Mouse (Mus musculus) heart, adult 18-20 months (tissue): ENCODE results near the gene Olfr1018. TPM values are rescaled to one million over a fixed set of nuclear protein-coding genes. Genes with fewer than 3 reads are reported as not detected.

ENCODE experiments used
- DNase-seq, 2 experiments: peaks; one replicate each; pipeline ENCODE4 v3.0.0; 2021 to 2022; ENCODE audit warnings: mixed read lengths in 1 of 2
- long read RNA-seq, 2 experiments: library from polyadenylated mRNA; stranded (forward); transcript quantifications; one replicate each; pipeline ENCODE4 v2.0.0; 2021
- total RNA-seq, 2 experiments: library from RNA; stranded (reverse); gene quantifications; 2 replicates each; pipeline ENCODE4 v1.2.3; 2021

Gene Olfr1018
- total RNA-seq, result not detected
- long read RNA-seq, experiment 1, result 0 reads
- long read RNA-seq, experiment 2, result 0 reads

DNA sequence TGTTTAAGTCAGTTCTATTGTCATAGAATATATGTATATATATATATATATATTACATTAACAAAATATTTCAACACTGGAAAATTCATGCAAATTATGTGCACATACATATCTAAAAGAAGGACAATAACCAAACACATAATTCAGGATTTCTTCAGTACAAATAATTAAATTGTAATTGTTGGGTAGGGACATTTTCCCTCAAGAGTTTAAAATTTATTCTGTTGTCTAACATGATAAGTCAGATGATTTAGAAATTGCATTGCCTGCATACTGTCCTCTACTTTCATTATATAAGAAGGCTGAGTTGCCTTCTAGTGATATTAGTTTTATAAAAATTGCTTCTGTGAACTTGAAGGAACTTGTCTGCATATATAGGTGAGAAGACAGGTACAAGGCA is at the start of gene Olfr1018:
Olfr1018 (plus strand) TSS at position 301 of the 400 bp plus-strand sequence.
- DNase-seq, result no peak

DNA sequence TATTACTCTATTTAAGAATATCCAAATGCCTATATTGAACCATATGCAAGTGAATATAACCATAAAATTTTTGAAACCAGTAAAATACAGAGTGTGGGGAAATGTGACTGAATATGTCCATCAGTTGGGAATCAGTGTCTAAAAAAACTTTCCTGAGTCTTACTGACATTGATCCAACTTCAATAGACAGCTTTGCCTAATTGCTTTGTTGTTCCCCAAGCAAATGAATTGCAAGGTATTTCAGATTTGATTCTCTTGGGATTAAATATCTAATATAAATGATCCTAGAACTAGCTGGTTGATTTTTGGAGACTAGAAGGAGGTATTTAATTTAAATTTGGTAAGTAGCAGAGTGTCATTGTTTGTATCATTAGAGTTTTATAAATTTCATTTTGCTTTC is 45.9 kb upstream of the Olfr1018 start, which contains the start of gene Olfr1014:
Olfr1014 (plus strand) TSS at position 301 of the 400 bp plus-strand sequence.
- no peak for DNase-seq

DNA sequence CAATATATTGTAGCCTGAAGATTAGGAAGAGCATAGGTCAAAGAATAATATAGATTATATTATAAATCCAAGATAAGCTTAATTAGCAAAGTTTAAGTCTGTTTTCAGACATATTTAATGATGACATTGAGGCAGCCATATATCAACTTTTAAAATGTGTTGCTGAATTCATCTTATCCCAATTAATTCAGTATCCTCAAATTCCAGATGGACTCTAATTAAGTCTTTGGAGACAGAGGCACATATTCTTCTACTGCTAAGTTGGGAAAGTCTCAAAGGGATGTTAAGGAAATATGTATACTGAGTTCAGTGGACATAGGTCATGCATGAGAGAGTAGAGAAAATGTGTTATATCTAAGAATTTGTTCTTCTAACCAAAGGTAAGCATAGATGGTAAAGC is 36.6 kb upstream of the Olfr1018 start, which contains the start of gene Olfr1015:
Olfr1015 (plus strand) TSS at position 301 of the 400 bp plus-strand sequence.
- DNase-seq, result no peak

DNA sequence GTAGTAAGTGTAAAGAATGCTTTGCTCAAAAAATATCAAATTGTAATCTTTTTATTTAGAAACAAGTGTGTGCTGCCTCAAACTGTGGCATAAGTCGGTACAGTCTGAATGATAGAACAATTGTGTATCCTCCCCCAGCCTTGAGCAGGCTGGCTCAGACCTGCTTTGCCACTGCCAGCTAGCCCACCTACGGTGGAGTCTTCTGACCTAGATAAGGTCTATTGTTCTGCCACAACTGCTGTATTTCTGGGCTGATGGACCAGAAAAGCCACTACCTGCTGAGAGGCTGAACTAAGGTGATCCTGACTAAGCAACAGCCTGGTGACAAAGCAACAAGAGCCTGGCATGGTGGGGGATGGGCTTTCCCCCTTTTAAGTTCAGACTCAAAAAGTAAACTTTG is 25.9 kb upstream of the Olfr1018 start:
- DNase-seq, result no peak

DNA sequence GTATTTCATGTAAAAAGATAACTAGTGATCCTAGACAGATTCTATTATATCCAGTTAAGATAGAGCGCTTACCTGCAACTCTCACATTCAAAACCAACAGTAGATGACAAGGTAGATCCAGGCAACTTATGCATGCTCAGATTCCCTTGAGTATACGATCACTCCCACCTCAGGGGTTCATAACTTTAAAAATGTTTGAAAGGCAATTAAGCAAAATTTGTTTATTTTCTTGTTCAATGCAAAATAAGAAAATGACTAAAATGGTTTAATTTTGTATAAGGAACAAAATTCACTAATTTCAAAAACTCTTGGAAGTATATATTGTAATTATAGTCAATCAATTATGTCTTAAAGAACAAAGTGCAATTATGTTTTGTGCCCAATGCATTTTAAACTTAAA is 15.8 kb upstream of the Olfr1018 start, which contains the start of gene Olfr1016:
Olfr1016 (minus strand) TSS at position 101 of the 400 bp plus-strand sequence.
- no peak for DNase-seq

DNA sequence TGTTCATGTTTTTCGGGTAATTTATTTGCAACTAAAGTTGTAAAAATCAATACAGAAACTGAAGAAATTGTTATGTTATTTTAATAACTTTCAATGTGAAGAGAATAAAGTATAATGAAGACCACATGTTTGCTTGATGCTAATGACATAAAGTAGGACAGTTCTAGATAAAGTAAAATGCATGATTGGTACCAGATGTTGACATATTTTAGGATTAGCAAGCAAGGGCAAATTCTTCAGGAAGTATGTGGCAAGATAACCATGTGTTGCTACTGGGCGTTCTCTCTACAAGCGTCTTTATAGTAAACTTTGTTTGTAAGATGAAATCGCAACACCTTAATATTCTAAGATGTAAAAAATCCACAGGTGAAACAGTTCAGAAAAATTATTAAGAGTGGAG is 13.8 kb upstream of the Olfr1018 start:
- no peak for DNase-seq

DNA sequence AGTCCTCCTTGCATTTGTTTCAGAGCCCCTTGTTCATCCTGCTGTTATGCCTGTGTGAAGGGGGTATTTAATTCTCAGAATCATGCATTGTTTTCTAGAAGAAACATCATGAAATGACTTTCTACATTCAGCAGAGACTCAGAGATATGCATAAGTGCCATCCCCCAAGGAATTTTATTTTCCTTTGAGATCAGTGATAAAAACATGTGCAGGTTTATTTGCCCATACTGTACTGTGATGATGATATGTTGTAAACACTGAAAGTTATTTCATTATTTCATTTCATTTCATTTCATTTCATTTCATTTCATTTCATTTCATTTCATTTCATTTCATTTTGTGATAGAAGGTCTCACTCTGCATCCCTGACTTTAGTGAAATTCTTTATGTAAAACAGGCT is 27.1 kb downstream of the Olfr1018 start, which contains the start of gene Olfr1019:
Olfr1019 (minus strand) TSS at position 101 of the 400 bp plus-strand sequence.
- DNase-seq, result no peak

DNA sequence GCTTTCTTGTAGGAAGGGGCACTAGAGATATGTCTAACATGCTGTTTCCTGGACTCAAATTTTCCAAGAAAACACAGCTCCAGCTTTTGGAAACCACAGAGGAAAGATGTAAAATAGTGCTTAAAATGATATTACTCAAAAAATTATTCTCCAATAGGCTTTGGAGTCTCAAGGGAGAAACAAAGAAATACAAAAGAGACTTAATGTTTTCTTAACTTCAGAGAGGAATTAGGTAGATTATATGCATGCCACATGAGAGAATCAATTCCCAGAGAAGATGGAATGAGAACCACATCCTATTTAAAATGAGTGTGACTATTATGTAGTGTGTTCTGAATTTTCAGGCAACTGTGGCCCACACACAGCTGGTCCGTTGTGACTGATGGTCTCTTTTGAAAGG is 28.5 kb downstream of the Olfr1018 start, which contains the start of gene Olfr1020:
Olfr1020 (plus strand) TSS at position 301 of the 400 bp plus-strand sequence.
- no peak for DNase-seq

DNA sequence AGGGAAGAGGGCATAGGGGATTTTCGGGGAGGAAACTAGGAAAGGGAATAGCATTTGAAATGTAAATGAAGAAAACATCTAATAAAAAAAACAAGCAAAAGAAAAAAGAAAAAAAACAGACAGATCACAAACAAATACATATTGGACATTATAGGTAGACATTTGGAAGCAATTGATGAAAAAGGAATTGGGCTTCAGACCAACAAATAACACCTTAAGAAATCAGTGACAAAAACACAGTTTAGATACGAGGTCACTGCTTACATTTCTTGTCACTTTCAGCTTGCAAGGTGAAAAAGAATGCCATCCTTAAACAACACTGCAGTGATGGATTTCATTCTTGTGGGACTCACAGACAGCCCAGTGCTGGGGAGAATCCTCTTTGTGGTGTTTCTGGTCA is 50.0 kb downstream of the Olfr1018 start, which contains the start of gene Olfr1022:
Olfr1022 (plus strand) TSS at position 301 of the 400 bp plus-strand sequence.
- DNase-seq, result no peak

Other genes starting within 250 kb of the Olfr1018 start
- gene Olfr996, start 239.3 kb upstream of the Olfr1018 start, total RNA-seq, result not detected
- not detected for gene Olfr998, start 229.5 kb upstream of the Olfr1018 start, total RNA-seq
- not detected for gene Olfr1000, start 206.6 kb upstream of the Olfr1018 start, total RNA-seq
- gene Olfr1002, start 167.8 kb upstream of the Olfr1018 start, total RNA-seq, result not detected
- gene Olfr154, start 154.0 kb upstream of the Olfr1018 start, total RNA-seq, result not detected
- not detected for gene Olfr1006, start 139.7 kb upstream of the Olfr1018 start, total RNA-seq
- not detected for gene Olfr1008, start 129.0 kb upstream of the Olfr1018 start, total RNA-seq
- gene Olfr1009, start 103.1 kb upstream of the Olfr1018 start, total RNA-seq, result not detected
- not detected for gene Olfr1012, start 55.7 kb upstream of the Olfr1018 start, total RNA-seq
- gene Olfr1013, start 51.4 kb upstream of the Olfr1018 start, total RNA-seq, result not detected
- gene Olfr1014, start 45.8 kb upstream of the Olfr1018 start, total RNA-seq, result not detected
- gene Olfr1015, start 36.5 kb upstream of the Olfr1018 start, total RNA-seq, result not detected
- gene Olfr1016, start 15.9 kb upstream of the Olfr1018 start, total RNA-seq, result not detected
- not detected for gene Olfr1019, start 27.0 kb downstream of the Olfr1018 start, total RNA-seq
- not detected for gene Olfr1020, start 28.6 kb downstream of the Olfr1018 start, total RNA-seq
- not detected for gene Olfr1022, start 50.1 kb downstream of the Olfr1018 start, total RNA-seq
- not detected for gene Olfr1023, start 67.2 kb downstream of the Olfr1018 start, total RNA-seq
- gene Olfr1024, start 86.6 kb downstream of the Olfr1018 start, total RNA-seq, result not detected
- gene Olfr1025-ps1, start 96.7 kb downstream of the Olfr1018 start, total RNA-seq, result not detected
- gene Olfr1026, start 103.1 kb downstream of the Olfr1018 start, total RNA-seq, result not detected
- not detected for gene Olfr1028, start 132.0 kb downstream of the Olfr1018 start, total RNA-seq
- gene Olfr1029, start 155.4 kb downstream of the Olfr1018 start, total RNA-seq, result not detected
- not detected for gene Olfr1030, start 160.8 kb downstream of the Olfr1018 start, total RNA-seq
- gene Olfr1031, start 171.8 kb downstream of the Olfr1018 start, total RNA-seq, result not detected
- gene Olfr1032, start 187.1 kb downstream of the Olfr1018 start, total RNA-seq, result not detected
- gene Olfr1033, start 202.2 kb downstream of the Olfr1018 start, total RNA-seq, result 1 to 10 TPM; 5.0 to 6.7 TPM
- under 1 TPM; 0.07 to 0.23 TPM for gene Olfr1034, start 227.4 kb downstream of the Olfr1018 start, total RNA-seq